Mouse (Mus musculus): ENCODE results near the gene AL731706.1. TPM values are rescaled to one million over a fixed set of nuclear protein-coding genes. Genes with fewer than 3 reads are reported as not detected.

AL731706.1 gene
- total RNA-seq (2023): 1 to 10 TPM; 4.3 to 5.8 TPM

GRCm38 (mm10) chr2:136891068-136891950, at the start of gene AL731706.1, which contains the start of the genes Slx4ip and Mkks:
TSS of gene AL731706.1 (minus strand) at chr2:136891389.
TSS of gene Slx4ip (plus strand) at chr2:136891218.
TSS of gene Mkks (minus strand) at chr2:136891389.

GRCm38 (mm10) chr2:136885579-136885978, 5.6 kb downstream of the AL731706.1 start, which contains the start of gene AL731706.2:
TSS of gene AL731706.2 (minus strand) at chr2:136885679.

Other genes with a start within 250 kb of the AL731706.1 start
- gene Snap25, start 177.9 kb downstream of the AL731706.1 start, total RNA-seq (2023): not detected
- 10 to 100 TPM; 11.0 to 20.4 TPM for gene AL731706.2, start 5.7 kb downstream of the AL731706.1 start, total RNA-seq (2023)
- 10 to 100 TPM; 10.7 to 14.3 TPM for gene Slx4ip, start 171 bp downstream of the AL731706.1 start, total RNA-seq (2023)
- 10 to 100 TPM; 10.2 to 10.4 TPM for gene Mkks, start within 50 bp of the AL731706.1 start, total RNA-seq (2023)
- gene Jag1, start 225.3 kb upstream of the AL731706.1 start, total RNA-seq (2023): not detected

Data from B cell, adult 67 days (primary cell).